ENCODE assay signal across 13 mouse cellular contexts in genomic region chr10:91719561-91720371, GRCm38 (mm10).
DNase-seq lines count a peak whose midpoint lies in the region; ATAC-seq and TF ChIP-seq lines count a peak whose summit lies in the region.
"Had no signal": no experiment of that assay in that cellular context is flagged by ENCODE, and none has a peak within 500 bp of the region (broad histone marks: within the 10 kb centered on the region; RNA-seq: fewer than 3 reads in every experiment).

No protein-coding gene starts in this region.

- no peak for TF ChIP-seq CTCF in layer of hippocampus, adult 2 months (conservative IDR thresholded peaks at IDR 0.05)
- no peak for TF ChIP-seq CTCF in midbrain, postnatal 0 days (IDR thresholded peaks at IDR 0.05)

- peak; percentile 85 for ATAC-seq in midbrain, postnatal 0 days (ENCODE audit: low FRiP score)
- no peak for ATAC-seq in liver, embryonic 11.5 days (replicated peaks; ENCODE audit: low FRiP score)

- no peak overlapping the region for H3K4me2 ChIP-seq in midbrain, postnatal 0 days (ENCODE audit: low read depth, low read length, poor library complexity, severe bottlenecking)
- H3K4me2 ChIP-seq in liver, embryonic 11.5 days, result no peak overlapping the region
- H3K4me2 ChIP-seq: embryonic facial prominence, embryonic 12.5 days; liver, embryonic 13.5 days had no signal

- DNase-seq in gastrocnemius, postnatal 10 days, result peak; percentile 16
- DNase-seq in gastrocnemius, postnatal 36 days, result no peak
- peak; percentile 99 for DNase-seq in cerebellum, postnatal 10 days
- peak; percentile 81 to 83 for DNase-seq in layer of hippocampus, adult 2 months (ENCODE audit: low spot score in 2 of 2)
- peak; percentile 95 for DNase-seq in midbrain, postnatal 0 days (ENCODE audit: low spot score)
- DNase-seq in testis, postnatal 10 days (ENCODE audit: low spot score), result no peak
- no peak for DNase-seq in liver, embryonic 11.5 days (ENCODE audit: low spot score)
- no peak for DNase-seq in lung, postnatal 10 days
- DNase-seq: B cell, adult 2 months; liver, embryonic 13.5 days; thymus, postnatal 4 days had no signal

- no peak overlapping the region for H3K4me3 ChIP-seq in layer of hippocampus, adult 2 months
- H3K4me3 ChIP-seq in midbrain, postnatal 0 days (ENCODE audit: low read depth, low read length), result no peak overlapping the region
- no peak overlapping the region for H3K4me3 ChIP-seq in liver, embryonic 11.5 days (ENCODE audit: low read depth, low read length)
- H3K4me3 ChIP-seq: embryonic facial prominence, embryonic 12.5 days; liver, embryonic 13.5 days; myocyte had no signal

- intact Hi-C loops in gastrocnemius, postnatal 36 days (cut with DNase I), result no loop called here

- no peaks in the 10 kb centered on the region for H3K4me1 ChIP-seq in midbrain, postnatal 0 days (ENCODE audit: insufficient read depth, low read length)
- H3K4me1 ChIP-seq in liver, embryonic 11.5 days (replicated peaks; ENCODE audit: control insufficient read depth, insufficient read depth, low read length), result no peaks in the 10 kb centered on the region
- H3K4me1 ChIP-seq: embryonic facial prominence, embryonic 12.5 days; liver, embryonic 13.5 days had no signal

- no peaks in the 10 kb centered on the region for H3K36me3 ChIP-seq in midbrain, postnatal 0 days (ENCODE audit: insufficient read depth, low read length)
- H3K36me3 ChIP-seq in liver, embryonic 11.5 days (ENCODE audit: control insufficient read depth, insufficient read depth, low read length), result no peaks in the 10 kb centered on the region
- H3K36me3 ChIP-seq: embryonic facial prominence, embryonic 12.5 days; liver, embryonic 13.5 days had no signal

- WGBS in midbrain, postnatal 0 days, result 73% methylated on average over 9 of the region's 9 CpGs
- 86% methylated on average over 9 of the region's 9 CpGs for WGBS in liver, embryonic 11.5 days

- H3K9ac ChIP-seq in midbrain, postnatal 0 days (replicated peaks; ENCODE audit: low read length, poor library complexity, severe bottlenecking), result no peak overlapping the region
- H3K9ac ChIP-seq in liver, embryonic 11.5 days (ENCODE audit: low read depth, low read length), result no peak overlapping the region
- H3K9ac ChIP-seq: embryonic facial prominence, embryonic 12.5 days; liver, embryonic 13.5 days had no signal

- no peaks in the 10 kb centered on the region for H3K9me3 ChIP-seq in midbrain, postnatal 0 days (ENCODE audit: low read length)
- no peaks in the 10 kb centered on the region for H3K9me3 ChIP-seq in liver, embryonic 11.5 days (ENCODE audit: control insufficient read depth, low read length)
- H3K9me3 ChIP-seq: embryonic facial prominence, embryonic 12.5 days; liver, embryonic 13.5 days had no signal

- no peak overlapping the region for H3K27ac ChIP-seq in layer of hippocampus, adult 2 months
- H3K27ac ChIP-seq in midbrain, postnatal 0 days (ENCODE audit: low read depth, low read length), result peak overlapping the region; percentile 8; the same call in 1 of the 2 replicates
- no peak overlapping the region for H3K27ac ChIP-seq in liver, embryonic 11.5 days (ENCODE audit: low read depth, low read length)
- H3K27ac ChIP-seq: embryonic facial prominence, embryonic 12.5 days; liver, embryonic 13.5 days had no signal

- no peaks in the 10 kb centered on the region for H3K27me3 ChIP-seq in midbrain, postnatal 0 days (ENCODE audit: insufficient read depth, low read length)
- H3K27me3 ChIP-seq in liver, embryonic 11.5 days (replicated peaks; ENCODE audit: control insufficient read depth, insufficient read depth, low read length), result no peaks in the 10 kb centered on the region
- H3K27me3 ChIP-seq: embryonic facial prominence, embryonic 12.5 days; liver, embryonic 13.5 days had no signal

Comparison
In these comparisons a context has a peak if more than half of its experiments do, and no peak if none do; other contexts are left out.
1. DNase-seq: peak in gastrocnemius, postnatal 10 days (single experiment), cerebellum, postnatal 10 days (2 of 2), layer of hippocampus, adult 2 months (2 of 2) and midbrain, postnatal 0 days (single experiment); none in gastrocnemius, postnatal 36 days (0 of 2), testis, postnatal 10 days (single experiment), liver, embryonic 11.5 days (single experiment) and lung, postnatal 10 days (single experiment).